Mouse (Mus musculus) heart, embryonic 12.5 days (tissue): ENCODE measurements around the gene Pdhx. TPM values are rescaled to one million over a fixed set of nuclear protein-coding genes. Genes with fewer than 3 reads are reported as not detected.

Experiments used
- ATAC-seq: fragments of 200-750 bp; cut with Nextera tagmentation; 2 replicates; pipeline ENCODE4 v1.8.0; 2017; ENCODE audit warnings: moderate TSS enrichment, moderate library complexity; ENCODE audit not compliant: insufficient number of reproducible peaks, low FRiP score
- H3K27ac ChIP-seq: fragments of 300-500 bp; sonication (generic); 2 replicates; pipeline ENCODE4 v1.5.1; 2016; ENCODE audit warnings: mild to moderate bottlenecking, moderate library complexity; ENCODE audit not compliant: poor library complexity, severe bottlenecking
- H3K27me3 ChIP-seq: fragments of 300-500 bp; sonication (generic); replicated peaks from 2 replicates; pipeline ENCODE4 v1.6.1; 2016; ENCODE audit warnings: mild to moderate bottlenecking, moderate library complexity
- H3K36me3 ChIP-seq: fragments of 300-500 bp; sonication (generic); 2 replicates; pipeline ENCODE4 v1.6.1; 2016; ENCODE audit warnings: mild to moderate bottlenecking, moderate library complexity
- H3K4me1 ChIP-seq: fragments of 300-500 bp; sonication (generic); replicated peaks from 2 replicates; pipeline ENCODE4 v1.6.1; 2016; ENCODE audit warnings: mild to moderate bottlenecking
- H3K4me2 ChIP-seq: fragments of 300-500 bp; sonication (generic); 2 replicates; pipeline ENCODE4 v1.6.1; 2016; ENCODE audit warnings: mild to moderate bottlenecking, moderate library complexity
- H3K4me3 ChIP-seq: fragments of 300-500 bp; sonication (generic); 2 replicates; pipeline ENCODE4 v1.5.1; 2016; ENCODE audit warnings: mild to moderate bottlenecking
- H3K9ac ChIP-seq: fragments of 300-500 bp; sonication (generic); 2 replicates; pipeline ENCODE4 v1.6.1; 2016; ENCODE audit warnings: mild to moderate bottlenecking, moderate library complexity
- H3K9me3 ChIP-seq: fragments of 300-500 bp; sonication (generic); replicated peaks from 2 replicates; pipeline ENCODE4 v1.6.1; 2016; ENCODE audit warnings: mild to moderate bottlenecking, moderate library complexity
- WGBS: fragments of 180-500 bp; shearing (Covaris S2); methylation state at CpG from one replicate; pipeline ENCODE4 v1.1.7; 2016; 5-methylcytosine and 5-hydroxymethylcytosine counted together
- polyA plus RNA-seq: library from polyadenylated mRNA; unstranded; fragments of >200 nt; fragmentation: Nextera tagmentation; extraction: Ambion mirVana; gene quantifications from 2 replicates; pipeline ENCODE4 v1.2.1, GENCODE M21; 2016

Gene Pdhx
- 53.6 and 56.5 TPM in 2 replicates for polyA plus RNA-seq

GRCm38 (mm10) chr2:103073219-103073982 lies at the start of gene Pdhx, which contains the start of gene Apip:
Gene Pdhx, minus strand, starts transcription at chr2:103073513.
Gene Apip, plus strand, starts transcription at chr2:103073675.
- WGBS, result under 1% methylated on average over 55 of the region's 55 CpGs
- H3K4me2 ChIP-seq, result peak within 1 kb of the TSS; percentile 81
- no peaks in the 10 kb centered on the region for H3K36me3 ChIP-seq
- H3K27ac ChIP-seq, result peak within 1 kb of the TSS; percentile 90
- H3K9me3 ChIP-seq, result no peaks in the 10 kb centered on the region
- peak; percentile 100 for ATAC-seq
- H3K4me3 ChIP-seq, result peak within 1 kb of the TSS; percentile 89
- peak within 1 kb of the TSS; percentile 93 for H3K9ac ChIP-seq
- peaks cover 20% of the 10 kb centered on the region for H3K4me1 ChIP-seq
- H3K27me3 ChIP-seq, result no peaks in the 10 kb centered on the region

DNA sequence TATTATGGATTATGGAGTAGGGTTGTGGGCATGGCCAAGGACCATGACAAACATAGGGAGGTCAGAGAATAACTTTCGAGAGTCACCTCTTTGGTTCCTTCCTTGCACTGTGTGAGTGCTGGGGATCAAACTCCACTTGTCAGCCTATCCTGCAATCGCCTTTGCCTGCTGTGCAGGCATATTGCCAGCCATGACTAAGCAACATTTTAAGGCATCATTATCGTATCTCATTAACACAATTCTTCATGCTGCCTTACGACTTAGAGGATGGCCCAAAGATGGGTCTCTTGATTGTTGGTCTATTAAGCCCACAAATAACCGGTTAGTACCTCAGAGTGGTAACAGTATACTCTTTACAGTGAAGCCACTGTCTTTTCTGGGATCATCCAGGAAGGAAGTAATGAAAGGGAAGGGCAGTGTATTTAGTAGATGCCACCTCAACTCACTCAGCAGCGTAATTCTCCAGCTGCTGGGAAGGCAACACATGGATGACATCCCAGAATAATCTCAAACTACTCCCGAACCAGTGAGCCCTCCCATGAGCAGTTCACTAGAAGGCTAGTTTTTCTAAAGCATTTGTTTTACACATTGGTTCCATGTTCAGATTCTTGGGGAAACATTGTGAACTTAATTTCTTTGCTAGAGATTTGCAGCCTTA lies 46.0 kb upstream of the Pdhx start:
- H3K9ac ChIP-seq, result no peak overlapping the region

DNA sequence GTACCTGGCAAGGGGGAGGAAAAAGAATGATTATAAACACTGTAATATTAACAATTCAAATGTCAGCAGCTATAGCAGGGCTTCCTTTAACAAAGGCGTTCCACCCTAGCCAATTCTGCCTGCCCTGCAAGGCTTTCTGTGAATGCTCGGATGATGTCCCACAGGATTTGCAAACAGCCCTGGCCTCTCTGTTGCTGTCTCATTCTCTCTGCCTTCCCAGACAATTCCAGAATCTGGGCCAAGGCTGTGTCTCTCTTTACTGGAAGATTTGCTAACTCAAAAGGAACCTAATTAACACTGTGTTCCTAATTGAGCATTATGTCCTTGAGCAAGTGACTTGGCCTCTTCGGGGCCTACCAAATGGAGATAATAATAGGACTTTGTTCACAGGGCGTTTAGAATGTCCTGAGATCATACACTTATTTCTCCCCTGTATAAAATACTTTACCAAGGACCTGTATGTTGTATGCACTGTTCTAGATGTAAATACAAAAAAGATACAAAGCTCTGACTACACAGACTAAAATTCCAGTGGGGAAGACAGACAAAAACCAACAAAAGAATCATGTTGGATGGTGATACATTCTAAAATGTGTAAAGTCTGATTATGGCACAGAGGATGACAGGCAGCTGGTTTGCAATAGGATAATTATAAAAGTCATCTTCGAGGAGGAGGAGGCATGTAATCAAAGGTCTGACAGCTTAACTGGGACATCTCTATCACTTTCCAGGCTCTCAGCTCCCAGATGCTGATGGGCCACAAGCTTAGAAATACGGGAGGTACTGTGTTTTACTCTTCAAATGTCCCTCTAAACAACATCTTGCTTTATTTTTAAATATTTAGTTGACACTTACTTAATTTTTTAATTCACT lies 45.2 kb upstream of the Pdhx start:
- no peak for ATAC-seq
- Histone ChIP-seq H3K9me3 (no peaks in the 10 kb centered on the region), H3K4me1 (no peaks in the 10 kb centered on the region), H3K36me3 (no peaks in the 10 kb centered on the region), H3K27ac (no peak overlapping the region), H3K4me2 (no peak overlapping the region), H3K27me3 (no peaks in the 10 kb centered on the region), H3K9ac (no peak overlapping the region), H3K4me3 (no peak overlapping the region)
- WGBS, result 75% methylated on average over 6 of the region's 6 CpGs

More for the DNA sequence above, 46.0 kb upstream of the Pdhx start:
- Histone ChIP-seq H3K36me3 (no peaks in the 10 kb centered on the region), H3K9me3 (no peaks in the 10 kb centered on the region), H3K4me2 (no peak overlapping the region), H3K4me1 (no peaks in the 10 kb centered on the region), H3K27me3 (no peaks in the 10 kb centered on the region), H3K27ac (no peak overlapping the region), H3K4me3 (no peak overlapping the region)
- no peak for ATAC-seq
- WGBS, result 81% methylated on average over 7 of the region's 7 CpGs

DNA sequence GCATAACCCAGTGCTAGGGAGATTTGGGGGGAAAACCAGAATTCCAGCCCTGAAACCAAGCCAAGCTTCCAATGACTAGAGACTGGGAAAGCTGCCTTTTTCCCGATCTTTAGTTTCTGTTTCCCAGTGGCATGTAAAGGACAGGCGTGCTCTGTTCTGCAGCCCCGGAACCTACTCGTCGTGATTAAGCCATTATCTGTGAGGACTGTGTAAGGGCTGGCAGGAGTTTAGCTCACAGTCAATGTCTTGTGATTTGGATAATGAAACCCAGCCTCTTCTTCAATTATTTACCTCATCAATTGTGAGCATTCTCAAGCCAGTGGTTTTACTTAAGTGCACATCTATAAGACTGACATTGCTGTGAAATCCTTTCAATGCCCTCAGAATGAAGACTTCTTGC lies 43.9 kb upstream of the Pdhx start:
- 64% methylated on average over 5 of the region's 5 CpGs for WGBS
- no peak overlapping the region for H3K27ac ChIP-seq
- H3K27me3 ChIP-seq, result no peaks in the 10 kb centered on the region
- H3K9ac ChIP-seq, result no peak overlapping the region
- H3K4me2 ChIP-seq, result no peak overlapping the region
- no peaks in the 10 kb centered on the region for H3K36me3 ChIP-seq
- H3K9me3 ChIP-seq, result no peaks in the 10 kb centered on the region
- H3K4me3 ChIP-seq, result no peak overlapping the region
- ATAC-seq, result no peak
- H3K4me1 ChIP-seq, result peaks cover 2% of the 10 kb centered on the region

DNA sequence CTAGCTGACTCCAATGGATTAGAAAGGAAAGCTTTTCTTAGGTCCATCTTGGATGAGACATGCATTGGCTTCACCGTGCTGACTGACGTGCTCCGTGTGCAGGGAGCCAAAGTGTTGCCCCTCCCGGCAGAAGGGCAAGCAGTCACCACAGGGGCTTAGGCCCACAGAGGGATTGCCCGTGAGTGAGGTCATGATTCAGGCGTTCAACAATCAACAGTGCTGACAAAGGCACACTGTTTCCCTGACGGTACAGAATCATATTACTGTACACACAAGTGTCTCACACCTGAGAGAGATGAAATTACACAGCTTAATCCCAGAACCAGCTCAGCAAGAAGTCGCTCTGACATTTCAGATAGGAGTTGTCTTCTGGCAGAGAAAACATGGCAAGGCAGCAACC lies 38.4 kb upstream of the Pdhx start:
- Histone ChIP-seq H3K27me3 (no peaks in the 10 kb centered on the region), H3K4me3 (no peak overlapping the region), H3K9me3 (no peaks in the 10 kb centered on the region), H3K9ac (no peak overlapping the region), H3K4me2 (0 out of 2 replicates have a peak overlapping the region, but pooled peaks have one; percentile 15), H3K36me3 (no peaks in the 10 kb centered on the region), H3K4me1 (peaks cover 10% of the 10 kb centered on the region), H3K27ac (no peak overlapping the region)
- no peak for ATAC-seq
- 30% methylated on average over 8 of the region's 8 CpGs for WGBS

DNA sequence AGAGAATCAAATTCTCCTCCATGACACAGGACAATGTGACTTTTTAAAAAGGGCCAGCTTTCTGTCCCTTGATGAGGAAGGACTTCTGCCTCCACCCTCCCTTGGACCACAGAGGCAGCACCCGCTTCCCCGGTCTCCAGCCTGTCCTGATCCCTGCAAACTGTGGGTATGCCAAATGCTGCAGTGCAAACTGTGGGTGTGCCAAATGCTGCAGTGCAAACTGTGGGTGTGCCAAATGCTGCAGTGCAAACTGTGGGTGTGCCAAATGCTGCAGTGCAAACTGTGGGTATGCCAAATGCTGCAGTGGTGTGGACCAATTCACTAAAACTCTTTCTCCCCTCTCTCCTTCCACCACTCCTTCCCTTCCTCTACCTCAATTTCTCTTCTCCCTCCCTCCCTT lies 32.9 kb upstream of the Pdhx start:
- Histone ChIP-seq H3K4me3 (no peak overlapping the region), H3K36me3 (no peaks in the 10 kb centered on the region), H3K4me1 (no peaks in the 10 kb centered on the region), H3K4me2 (no peak overlapping the region), H3K9ac (no peak overlapping the region), H3K27me3 (no peaks in the 10 kb centered on the region), H3K9me3 (no peaks in the 10 kb centered on the region), H3K27ac (no peak overlapping the region)
- no peak for ATAC-seq
- WGBS, result 89% methylated on average over 2 of the region's 2 CpGs

- 55% methylated on average over 5 of the region's 5 CpGs for WGBS
- H3K4me3 ChIP-seq, result no peak overlapping the region
- H3K9ac ChIP-seq, result no peak overlapping the region
- no peak overlapping the region for H3K27ac ChIP-seq
- no peak for ATAC-seq
- H3K36me3 ChIP-seq, result no peaks in the 10 kb centered on the region
- no peaks in the 10 kb centered on the region for H3K9me3 ChIP-seq
- H3K4me2 ChIP-seq, result no peak overlapping the region
- H3K4me1 ChIP-seq, result no peaks in the 10 kb centered on the region
- H3K27me3 ChIP-seq, result no peaks in the 10 kb centered on the region
Measured at GRCm38 (mm10) chr2:103102595-103102994, 29.3 kb upstream of the Pdhx start.

DNA sequence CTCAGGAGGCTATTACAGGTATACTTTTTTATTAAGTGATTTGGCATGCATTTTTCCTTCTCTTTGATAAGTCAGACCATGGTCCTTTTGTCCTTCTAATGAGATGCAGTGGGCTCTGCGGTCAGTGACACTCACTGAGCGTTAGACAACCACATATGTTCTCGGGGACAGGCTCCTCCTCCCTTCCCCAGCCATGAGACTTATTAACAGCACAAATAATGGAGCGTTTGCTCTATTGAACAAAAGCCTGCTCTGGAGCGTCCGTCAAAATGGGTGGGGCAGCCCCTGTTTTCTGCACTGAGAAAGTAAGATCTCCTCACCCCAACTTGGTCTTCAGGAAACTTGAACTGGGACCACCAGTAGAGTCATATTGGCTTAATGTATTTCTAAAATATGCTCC lies 16.2 kb upstream of the Pdhx start:
- 90% methylated on average over 6 of the region's 6 CpGs for WGBS
- ATAC-seq, result no peak

DNA sequence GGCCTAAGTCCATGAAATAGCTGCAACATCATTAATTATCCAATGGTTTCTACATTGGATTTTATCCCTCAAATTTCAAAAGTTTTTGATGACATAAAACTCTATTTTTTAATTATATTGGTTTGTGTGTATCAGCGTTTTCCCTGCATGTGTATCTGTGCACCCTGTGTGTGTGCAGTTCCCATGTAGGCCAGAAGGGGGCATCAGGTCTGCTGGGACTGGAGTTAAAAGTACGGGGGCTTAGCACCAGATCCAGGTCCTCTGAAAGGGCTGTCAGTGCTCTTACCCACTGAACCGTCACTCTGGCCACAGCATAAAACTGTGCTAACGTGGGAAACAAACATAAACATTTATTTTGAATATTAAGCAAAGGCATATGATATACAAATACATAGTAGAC lies 14.8 kb upstream of the Pdhx start:
- H3K27me3 ChIP-seq, result no peaks in the 10 kb centered on the region
- peaks cover 23% of the 10 kb centered on the region for H3K36me3 ChIP-seq
- H3K9me3 ChIP-seq, result 0 out of 2 replicates have a peak, but pooled peaks cover 2% of the 10 kb centered on the region
- no peak overlapping the region for H3K4me3 ChIP-seq
- H3K4me1 ChIP-seq, result peaks cover 4% of the 10 kb centered on the region; the same call in 1 of the 2 replicates
- WGBS, result 96% methylated on average over 4 of the region's 4 CpGs
- H3K9ac ChIP-seq, result no peak overlapping the region
- no peak overlapping the region for H3K27ac ChIP-seq
- ATAC-seq, result no peak
- H3K4me2 ChIP-seq, result no peak overlapping the region

More for the DNA sequence above, 16.2 kb upstream of the Pdhx start:
- Histone ChIP-seq H3K36me3 (peaks cover 33% of the 10 kb centered on the region), H3K4me1 (peaks cover 4% of the 10 kb centered on the region; the same call in 1 of the 2 replicates), H3K9ac (no peak overlapping the region), H3K27me3 (no peaks in the 10 kb centered on the region), H3K4me3 (no peak overlapping the region), H3K9me3 (0 out of 2 replicates have a peak, but pooled peaks cover 2% of the 10 kb centered on the region), H3K4me2 (no peak overlapping the region), H3K27ac (no peak overlapping the region)

- no peak overlapping the region for H3K4me3 ChIP-seq
- H3K36me3 ChIP-seq, result peaks cover 23% of the 10 kb centered on the region
- H3K9ac ChIP-seq, result no peak overlapping the region
- 0 out of 2 replicates have a peak, but pooled peaks cover 2% of the 10 kb centered on the region for H3K9me3 ChIP-seq
- peaks cover 15% of the 10 kb centered on the region for H3K4me1 ChIP-seq
- no peak overlapping the region for H3K4me2 ChIP-seq
- H3K27me3 ChIP-seq, result no peaks in the 10 kb centered on the region
- WGBS, result 0% methylated on average over 1 of the region's 1 CpGs
- no peak overlapping the region for H3K27ac ChIP-seq
- ATAC-seq, result no peak
Measured at GRCm38 (mm10) chr2:103086432-103086831, 13.1 kb upstream of the Pdhx start.
